Mouse (Mus musculus) liver, postnatal 0 days (tissue): ENCODE results near the gene Dmc1.

Source experiments
- CTCF ChIP-seq: sonication (generic); IDR thresholded peaks from 2 replicates; pipeline ENCODE4 v1.5.1; 2016; ENCODE audit warnings: antibody characterized with exemption, low read depth
- EP300 ChIP-seq: IDR thresholded peaks from 2 replicates; pipeline ENCODE4 v1.6.1; 2016; ENCODE audit warnings: antibody characterized with exemption, low read depth, mild to moderate bottlenecking

- TF ChIP-seq CTCF (peak; percentile 1; the same call in 1 of the 2 replicates), EP300 (peak; percentile 95)
Measured at GRCm38 (mm10) chr15:79546410-79547288, 58.3 kb downstream of the Dmc1 start, which contains the start of gene Ddx17.
